Mouse (Mus musculus): Measurements from ENCODE around the gene Dclre1a. TPM values are rescaled to one million over a fixed set of nuclear protein-coding genes. Genes with fewer than 3 reads are reported as not detected.
"Not testable (repeated sequence)": the region's sequence is repeated elsewhere in the genome, so short reads cannot be mapped to it uniquely, and the experiment has no call there.

Dclre1a gene
- polyA plus RNA-seq, 1 experiment from 2014 or later, result 19.0 TPM

GRCm38 (mm10) chr19:56544681-56545388 lies 3.2 kb downstream of the Dclre1a start:
- no peaks in the 10 kb centered on the region for H3K27me3 ChIP-seq (replicated peaks; ENCODE audit: low read depth, poor library complexity, severe bottlenecking)
- WGBS, result 92% methylated on average over 13 of the region's 13 CpGs
- H3K27ac ChIP-seq (replicated peaks), result no peak overlapping the region
- peaks cover 20% of the 10 kb centered on the region for H3K4me1 ChIP-seq
- H3K36me3 ChIP-seq (replicated peaks), result peaks cover 40% of the 10 kb centered on the region
- no peak for DNase-seq (ENCODE audit: low spot score)
- H3K9me3 ChIP-seq, result no peaks in the 10 kb centered on the region
- H3K4me3 ChIP-seq, result no peak overlapping the region

GRCm38 (mm10) chr19:56543320-56543719 lies 4.7 kb downstream of the Dclre1a start:
- no peak overlapping the region for H3K27ac ChIP-seq (replicated peaks)
- no peaks in the 10 kb centered on the region for H3K9me3 ChIP-seq
- 92% methylated on average over 12 of the region's 12 CpGs for WGBS
- H3K4me3 ChIP-seq, result no peak overlapping the region
- DNase-seq (ENCODE audit: low spot score), result no peak
- H3K4me1 ChIP-seq, result peaks cover 12% of the 10 kb centered on the region
- H3K36me3 ChIP-seq (replicated peaks), result peaks cover 44% of the 10 kb centered on the region
- no peaks in the 10 kb centered on the region for H3K27me3 ChIP-seq (replicated peaks; ENCODE audit: low read depth, poor library complexity, severe bottlenecking)

GRCm38 (mm10) chr19:56535765-56536164 lies 12.3 kb downstream of the Dclre1a start:
- no peaks in the 10 kb centered on the region for H3K27me3 ChIP-seq (replicated peaks; ENCODE audit: low read depth, poor library complexity, severe bottlenecking)
- 91% methylated on average over 9 of the region's 9 CpGs for WGBS
- DNase-seq (ENCODE audit: low spot score), result no peak
- no peak overlapping the region for H3K27ac ChIP-seq (replicated peaks)
- no peaks in the 10 kb centered on the region for H3K9me3 ChIP-seq
- H3K36me3 ChIP-seq (replicated peaks), result peaks cover 53% of the 10 kb centered on the region
- no peak overlapping the region for H3K4me3 ChIP-seq
- 0 out of 2 replicates have a peak, but pooled peaks cover 4% of the 10 kb centered on the region for H3K4me1 ChIP-seq

- no peak overlapping the region for H3K4me3 ChIP-seq
- no peak for DNase-seq (ENCODE audit: low spot score)
- no peaks in the 10 kb centered on the region for H3K27me3 ChIP-seq (replicated peaks; ENCODE audit: low read depth, poor library complexity, severe bottlenecking)
- H3K4me1 ChIP-seq, result 0 out of 2 replicates have a peak, but pooled peaks cover 4% of the 10 kb centered on the region
- H3K9me3 ChIP-seq, result no peaks in the 10 kb centered on the region
- peaks cover 48% of the 10 kb centered on the region for H3K36me3 ChIP-seq (replicated peaks)
- H3K27ac ChIP-seq (replicated peaks), result no peak overlapping the region
- 87% methylated on average over 9 of the region's 9 CpGs for WGBS
Observed at GRCm38 (mm10) chr19:56535064-56535463, 13.0 kb downstream of the Dclre1a start.

- Histone ChIP-seq H3K9me3 (no peaks in the 10 kb centered on the region), H3K27me3 (replicated peaks; ENCODE audit: low read depth, poor library complexity, severe bottlenecking) (no peaks in the 10 kb centered on the region), H3K36me3 (replicated peaks) (peaks cover 46% of the 10 kb centered on the region), H3K4me3 (no peak overlapping the region), H3K4me1 (0 out of 2 replicates have a peak, but pooled peaks cover 4% of the 10 kb centered on the region), H3K27ac (replicated peaks) (no peak overlapping the region)
- 85% methylated on average over 3 of the region's 3 CpGs for WGBS
- no peak for DNase-seq (ENCODE audit: low spot score)
Observed at GRCm38 (mm10) chr19:56534337-56534736, 13.7 kb downstream of the Dclre1a start.

GRCm38 (mm10) chr19:56533291-56534071 lies 14.5 kb downstream of the Dclre1a start:
- H3K4me1 ChIP-seq, result 0 out of 2 replicates have a peak, but pooled peaks cover 4% of the 10 kb centered on the region
- H3K27ac ChIP-seq (replicated peaks), result no peak overlapping the region
- 94% methylated on average over 14 of the region's 14 CpGs for WGBS

GRCm38 (mm10) chr19:56531251-56531650 lies 16.8 kb downstream of the Dclre1a start:
- WGBS, result 94% methylated on average over 12 of the region's 12 CpGs
- Histone ChIP-seq H3K27ac (replicated peaks) (no peak overlapping the region), H3K4me1 (no peaks in the 10 kb centered on the region), H3K9me3 (no peaks in the 10 kb centered on the region), H3K4me3 (no peak overlapping the region), H3K36me3 (replicated peaks) (peaks cover 27% of the 10 kb centered on the region), H3K27me3 (replicated peaks; ENCODE audit: low read depth, poor library complexity, severe bottlenecking) (no peaks in the 10 kb centered on the region)
- DNase-seq (ENCODE audit: low spot score), result no peak

More at GRCm38 (mm10) chr19:56533291-56534071, 14.5 kb downstream of the Dclre1a start:
- no peaks in the 10 kb centered on the region for H3K9me3 ChIP-seq
- no peaks in the 10 kb centered on the region for H3K27me3 ChIP-seq (replicated peaks; ENCODE audit: low read depth, poor library complexity, severe bottlenecking)
- peaks cover 43% of the 10 kb centered on the region for H3K36me3 ChIP-seq (replicated peaks)
- H3K4me3 ChIP-seq, result no peak overlapping the region
- no peak for DNase-seq (ENCODE audit: low spot score)

- H3K4me1 ChIP-seq; H3K27me3 ChIP-seq (replicated peaks; ENCODE audit: low read depth, poor library complexity, severe bottlenecking); H3K4me3 ChIP-seq; H3K9me3 ChIP-seq; DNase-seq (ENCODE audit: low spot score); H3K27ac ChIP-seq (replicated peaks): not testable (repeated sequence)
- peaks cover 20% of the 10 kb centered on the region for H3K36me3 ChIP-seq (replicated peaks)
- whole genome bisulfite sequencing, result no CpG with 5 or more reads among the region's 11 CpGs
Observed at GRCm38 (mm10) chr19:56530529-56530928, 17.5 kb downstream of the Dclre1a start.

- DNase-seq (ENCODE audit: low spot score); H3K36me3 ChIP-seq (replicated peaks); H3K4me1 ChIP-seq; H3K27ac ChIP-seq (replicated peaks); H3K4me3 ChIP-seq; H3K27me3 ChIP-seq (replicated peaks; ENCODE audit: low read depth, poor library complexity, severe bottlenecking); H3K9me3 ChIP-seq: not testable (repeated sequence)
- WGBS, result no CpG with 5 or more reads among the region's 7 CpGs
Observed at GRCm38 (mm10) chr19:56519408-56519807, 28.6 kb downstream of the Dclre1a start.

GRCm38 (mm10) chr19:56513527-56513926 lies 34.5 kb downstream of the Dclre1a start:
- not testable (repeated sequence) for H3K4me1 ChIP-seq; DNase-seq (ENCODE audit: low spot score)

GRCm38 (mm10) chr19:56511207-56511606 lies 36.8 kb downstream of the Dclre1a start:
- H3K36me3 ChIP-seq (replicated peaks); H3K27ac ChIP-seq (replicated peaks); H3K27me3 ChIP-seq (replicated peaks; ENCODE audit: low read depth, poor library complexity, severe bottlenecking); DNase-seq (ENCODE audit: low spot score); H3K9me3 ChIP-seq; H3K4me3 ChIP-seq; H3K4me1 ChIP-seq: not testable (repeated sequence)
- no CpG with 5 or more reads among the region's 4 CpGs for WGBS

More at GRCm38 (mm10) chr19:56513527-56513926, 34.5 kb downstream of the Dclre1a start:
- H3K36me3 ChIP-seq (replicated peaks); H3K9me3 ChIP-seq; H3K4me3 ChIP-seq; H3K27ac ChIP-seq (replicated peaks); H3K27me3 ChIP-seq (replicated peaks; ENCODE audit: low read depth, poor library complexity, severe bottlenecking): not testable (repeated sequence)
- no CpG with 5 or more reads among the region's 2 CpGs for WGBS

GRCm38 (mm10) chr19:56503525-56503924 lies 44.5 kb downstream of the Dclre1a start:
- not testable (repeated sequence) for DNase-seq (ENCODE audit: low spot score); H3K4me1 ChIP-seq; H3K9me3 ChIP-seq; H3K36me3 ChIP-seq (replicated peaks); H3K27ac ChIP-seq (replicated peaks); H3K4me3 ChIP-seq; H3K27me3 ChIP-seq (replicated peaks; ENCODE audit: low read depth, poor library complexity, severe bottlenecking)
- no CpG with 5 or more reads among the region's 5 CpGs for WGBS

GRCm38 (mm10) chr19:56503069-56503468 lies 45.0 kb downstream of the Dclre1a start:
- not testable (repeated sequence) for DNase-seq (ENCODE audit: low spot score); H3K4me1 ChIP-seq

More at GRCm38 (mm10) chr19:56503069-56503468, 45.0 kb downstream of the Dclre1a start:
- not testable (repeated sequence) for H3K36me3 ChIP-seq (replicated peaks); H3K9me3 ChIP-seq; H3K27me3 ChIP-seq (replicated peaks; ENCODE audit: low read depth, poor library complexity, severe bottlenecking); H3K27ac ChIP-seq (replicated peaks); H3K4me3 ChIP-seq
- WGBS, result no CpG with 5 or more reads among the region's 5 CpGs
